Mouse (Mus musculus) liver, adult 2 months (tissue): ENCODE results near the gene Plcxd1. TPM values are rescaled to one million over a fixed set of nuclear protein-coding genes. Genes with fewer than 3 reads are reported as not detected.

ENCODE experiments used
- DNase-seq: peaks from one replicate; pipeline ENCODE4 v3.0.0-alpha.2; 2011; ENCODE audit warnings: low read depth, low spot score; ENCODE audit errors: extremely low read depth
- H3K27ac ChIP-seq: fragments of 200-500 bp; replicated peaks from 2 replicates; pipeline ENCODE4 v1.5.1; 2012; ENCODE audit warnings: low read depth, mild to moderate bottlenecking, control low read depth, inconsistent platforms, low read length; ENCODE audit not compliant: insufficient read depth
- H3K27me3 ChIP-seq: fragments of 200-500 bp; 2 replicates; pipeline ENCODE4 v1.6.1; 2012; ENCODE audit warnings: mild to moderate bottlenecking, moderate library complexity, low read length, inconsistent platforms; ENCODE audit not compliant: control insufficient read depth, insufficient read depth
- H3K36me3 ChIP-seq: fragments of 200-500 bp; 2 replicates; pipeline ENCODE4 v1.6.1; 2012; ENCODE audit warnings: low read length, inconsistent platforms; ENCODE audit not compliant: control insufficient read depth, insufficient read depth
- H3K4me1 ChIP-seq: fragments of 200-500 bp; 2 replicates; pipeline ENCODE4 v1.6.1; 2011; ENCODE audit warnings: low read length; ENCODE audit not compliant: control insufficient read depth, insufficient read depth
- H3K4me3 ChIP-seq: fragments of 200-500 bp; 2 replicates; pipeline ENCODE4 v1.5.1; 2011; ENCODE audit warnings: low read depth, mild to moderate bottlenecking, control low read depth, low read length, moderate library complexity; ENCODE audit not compliant: insufficient read depth
- H3K79me2 ChIP-seq: fragments of 200-500 bp; 2 replicates; pipeline ENCODE4 v1.6.1; 2012; ENCODE audit warnings: inconsistent platforms, mild to moderate bottlenecking, low read length, moderate library complexity; ENCODE audit not compliant: control insufficient read depth, insufficient read depth
- H3K9ac ChIP-seq: fragments of 200-500 bp; 2 replicates; pipeline ENCODE4 v1.6.1; 2012; ENCODE audit warnings: low read depth, mild to moderate bottlenecking, control low read depth, inconsistent platforms, low read length
- CTCF ChIP-seq: fragments of 200-500 bp; IDR thresholded peaks from 2 replicates; pipeline ENCODE4 v1.5.1; 2011; ENCODE audit warnings: low read depth, low read length, control low read depth
- POLR2A ChIP-seq: fragments of 200-500 bp; IDR thresholded peaks from 2 replicates; pipeline ENCODE4 v1.6.1; 2011; ENCODE audit warnings: low read length, control low read depth; ENCODE audit not compliant: insufficient read depth; ENCODE audit errors: extremely low read depth
- WGBS: fragments of 180-500 bp; shearing (Covaris S2); methylation state at CpG from one replicate; pipeline ENCODE4 v1.1.7; 2018; 5-methylcytosine and 5-hydroxymethylcytosine counted together
- polyA plus RNA-seq: library from polyadenylated mRNA; depleted of rRNA; stranded (reverse); fragments of >200 nt; gene quantifications from 2 replicates; pipeline ENCODE4 v1.2.3, GENCODE M21; 2012; rRNA removed
- total RNA-seq: library from RNA; depleted of rRNA; stranded (reverse); fragments of >200 nt; gene quantifications from 2 replicates; pipeline ENCODE4 v1.2.3, GENCODE M21; 2014; rRNA removed

Gene Plcxd1
- total and polyA plus RNA-seq, 2 experiments, result 0.92 to 2.0 TPM

DNA sequence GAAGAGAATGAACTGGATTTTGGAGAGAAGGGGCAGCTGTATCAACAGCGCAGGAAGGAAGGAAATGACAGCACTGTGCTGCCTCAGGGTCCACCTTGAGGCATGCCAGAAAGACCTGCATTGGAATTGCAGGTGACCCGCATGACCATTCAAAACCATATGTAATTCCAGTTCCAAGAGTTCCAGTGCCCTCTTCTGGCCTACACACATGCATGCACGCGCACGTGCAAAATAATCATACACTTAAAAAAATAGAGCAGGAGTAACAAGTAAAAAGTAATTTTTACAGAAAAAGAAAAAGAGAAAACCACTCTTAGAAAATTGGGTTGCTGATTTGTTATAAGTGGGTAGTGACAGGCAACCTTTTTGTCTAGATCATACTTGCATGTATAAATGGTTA, 43.2 kb downstream of the Plcxd1 start:
- Histone ChIP-seq H3K27me3 (no peaks in the 10 kb centered on the region), H3K4me1 (no peaks in the 10 kb centered on the region), H3K27ac (no peak overlapping the region), H3K4me3 (no peak overlapping the region), H3K79me2 (no peaks in the 10 kb centered on the region; the same call in 1 of the 2 replicates), H3K9ac (no peak overlapping the region), H3K36me3 (peaks cover 46% of the 10 kb centered on the region)
- WGBS, result 90% methylated on average over 5 of the region's 5 CpGs
- TF ChIP-seq CTCF (peak; percentile 49), POLR2A (no peak)
- DNase-seq, result peak; percentile 12

Other genes with a start within 250 kb of the Plcxd1 start
- 0.07 TPM in 1 of 2 replicates, not detected in the other for gene Gm15446, start 176.6 kb upstream of the Plcxd1 start, total RNA-seq
- 1.0 and 3.1 TPM in 2 replicates for gene Gm15446, start 176.6 kb upstream of the Plcxd1 start, polyA plus RNA-seq
- gene Zfp932, start 103.4 kb upstream of the Plcxd1 start, total RNA-seq, result 2.7 and 7.2 TPM in 2 replicates
- 1.5 and 2.0 TPM in 2 replicates for gene Zfp932, start 103.4 kb upstream of the Plcxd1 start, polyA plus RNA-seq
- 0.54 and 0.65 TPM in 2 replicates for gene Gm17655, start 27.5 kb upstream of the Plcxd1 start, total RNA-seq
- gene Gm17655, start 27.5 kb upstream of the Plcxd1 start, polyA plus RNA-seq, result not detected in 2 replicates
- 1.7 and 2.9 TPM in 2 replicates for gene Gm35315, start 5.5 kb upstream of the Plcxd1 start, total RNA-seq
- gene Gm35315, start 5.5 kb upstream of the Plcxd1 start, polyA plus RNA-seq, result 0.20 and 0.26 TPM in 2 replicates
- 9.0 and 10.7 TPM in 2 replicates for gene Gtpbp6, start 8.2 kb downstream of the Plcxd1 start, total RNA-seq
- 32.9 and 45.2 TPM in 2 replicates for gene Gtpbp6, start 8.2 kb downstream of the Plcxd1 start, polyA plus RNA-seq
- gene Zfp605, start 10.1 kb downstream of the Plcxd1 start, total RNA-seq, result 2.5 and 2.6 TPM in 2 replicates
- 0.19 and 0.32 TPM in 2 replicates for gene Zfp605, start 10.1 kb downstream of the Plcxd1 start, polyA plus RNA-seq
- 17.3 and 18.4 TPM in 2 replicates for gene Chfr, start 35.9 kb downstream of the Plcxd1 start, total RNA-seq
- gene Chfr, start 35.9 kb downstream of the Plcxd1 start, polyA plus RNA-seq, result 19.8 and 19.9 TPM in 2 replicates
- 11.6 TPM in 2 replicates for gene Golga3, start 76.7 kb downstream of the Plcxd1 start, total RNA-seq
- gene Golga3, start 76.7 kb downstream of the Plcxd1 start, polyA plus RNA-seq, result 4.3 and 5.4 TPM in 2 replicates
- 16.5 and 17.0 TPM in 2 replicates for gene Ankle2, start 131.0 kb downstream of the Plcxd1 start, total RNA-seq
- gene Ankle2, start 131.0 kb downstream of the Plcxd1 start, polyA plus RNA-seq, result 4.9 and 5.6 TPM in 2 replicates
- 15.1 and 16.7 TPM in 2 replicates for gene Pgam5, start 169.9 kb downstream of the Plcxd1 start, total RNA-seq
- 15.0 TPM in 2 replicates for gene Pgam5, start 169.9 kb downstream of the Plcxd1 start, polyA plus RNA-seq
- gene Pxmp2, start 186.2 kb downstream of the Plcxd1 start, total RNA-seq, result 238 and 259 TPM in 2 replicates
- 163 and 206 TPM in 2 replicates for gene Pxmp2, start 186.2 kb downstream of the Plcxd1 start, polyA plus RNA-seq
- 1.9 and 3.1 TPM in 2 replicates for gene Pole, start 186.3 kb downstream of the Plcxd1 start, total RNA-seq
- 0.93 and 1.1 TPM in 2 replicates for gene Pole, start 186.3 kb downstream of the Plcxd1 start, polyA plus RNA-seq
- not detected in 2 replicates for gene P2rx2, start 243.2 kb downstream of the Plcxd1 start, total RNA-seq
- 0.07 TPM in 1 of 2 replicates, not detected in the other for gene P2rx2, start 243.2 kb downstream of the Plcxd1 start, polyA plus RNA-seq
- gene Lrcol1, start 244.8 kb downstream of the Plcxd1 start, total RNA-seq, result not detected in 2 replicates
- not detected in 2 replicates for gene Lrcol1, start 244.8 kb downstream of the Plcxd1 start, polyA plus RNA-seq